Mouse (Mus musculus) limb, embryonic 14.5 days (tissue): ENCODE measurements around the gene Clip4. TPM values are rescaled to one million over a fixed set of nuclear protein-coding genes. Genes with fewer than 3 reads are reported as not detected.

Source experiments
- ATAC-seq: fragments of 200-750 bp; cut with Nextera tagmentation; 2 replicates; pipeline ENCODE4 v1.8.0; 2017; ENCODE audit warnings: low read depth, moderate number of reproducible peaks, moderate TSS enrichment; ENCODE audit not compliant: low FRiP score
- DNase-seq: peaks from one replicate; pipeline ENCODE4 v3.0.0-alpha.2; 2015; ENCODE audit warnings: low spot score
- H3K27ac ChIP-seq: fragments of 300-500 bp; sonication (generic); replicated peaks from 2 replicates; pipeline ENCODE4 v1.5.1; 2014; ENCODE audit warnings: low read depth, mild to moderate bottlenecking, low read length, moderate library complexity, mixed read lengths
- H3K27me3 ChIP-seq: fragments of 300-500 bp; sonication (generic); 2 replicates; pipeline ENCODE4 v1.6.1; 2014; ENCODE audit warnings: low read length, mixed read lengths; ENCODE audit not compliant: control insufficient read depth, insufficient read depth
- H3K36me3 ChIP-seq: fragments of 300-500 bp; sonication (generic); 2 replicates; pipeline ENCODE4 v1.6.1; 2014; ENCODE audit warnings: mild to moderate bottlenecking, low read length, moderate library complexity, mixed read lengths; ENCODE audit not compliant: control insufficient read depth, insufficient read depth
- H3K4me1 ChIP-seq: fragments of 300-500 bp; sonication (generic); 2 replicates; pipeline ENCODE4 v1.6.1; 2014; ENCODE audit warnings: antibody characterized with exemption, low read length, mixed read lengths; ENCODE audit not compliant: control insufficient read depth, insufficient read depth
- H3K4me2 ChIP-seq: fragments of 300-500 bp; sonication (generic); replicated peaks from 2 replicates; pipeline ENCODE4 v1.6.1; 2014; ENCODE audit warnings: low read depth, mild to moderate bottlenecking, low read length, moderate library complexity; ENCODE audit not compliant: severe bottlenecking
- H3K4me3 ChIP-seq: fragments of 300-500 bp; sonication (generic); replicated peaks from 2 replicates; pipeline ENCODE4 v1.5.1; 2014; ENCODE audit warnings: low read length
- H3K9ac ChIP-seq: fragments of 300-500 bp; sonication (generic); 2 replicates; pipeline ENCODE4 v1.6.1; 2014; ENCODE audit warnings: mild to moderate bottlenecking, low read depth, low read length, moderate library complexity; ENCODE audit not compliant: severe bottlenecking
- H3K9me3 ChIP-seq: fragments of 300-500 bp; sonication (generic); 2 replicates; pipeline ENCODE4 v1.6.1; 2016; ENCODE audit warnings: low read length; ENCODE audit not compliant: control insufficient read depth
- POLR2A ChIP-seq: fragments of 200-500 bp; IDR thresholded peaks from 2 replicates; pipeline ENCODE4 v1.8.0; 2012; ENCODE audit warnings: inconsistent platforms, mild to moderate bottlenecking, moderate library complexity, borderline replicate concordance; ENCODE audit not compliant: insufficient read depth, insufficient read length; ENCODE audit errors: extremely low read depth
- WGBS: fragments of 180-500 bp; shearing (Covaris S2); extraction: QIAGEN DNeasy Blood & Tissue Kit; methylation state at CpG from one replicate; pipeline ENCODE4 v1.1.7; 2014; 5-methylcytosine and 5-hydroxymethylcytosine counted together
- polyA plus RNA-seq, 2 experiments: library from polyadenylated mRNA; depleted of rRNA in 1 of 2; stranded (reverse) in 1 of 2; unstranded in 1 of 2; fragments of >200 nt; fragmentation: Nextera tagmentation in 1 of 2; extraction: Ambion mirVana in 1 of 2; gene quantifications; 2 replicates each; pipeline versions ENCODE4 v1.2.1 to v1.2.3; 2012 to 2014

Gene Clip4
- polyA plus RNA-seq, 2 experiments, result 9.0 to 14.7 TPM

- DNase-seq (no peak), ATAC-seq (no peak)
- Histone ChIP-seq H3K27ac (no peak overlapping the region), H3K27me3 (no peaks in the 10 kb centered on the region), H3K9me3 (no peaks in the 10 kb centered on the region), H3K4me3 (no peak overlapping the region), H3K4me1 (no peaks in the 10 kb centered on the region), H3K36me3 (no peaks in the 10 kb centered on the region), H3K9ac (no peak overlapping the region), H3K4me2 (no peak overlapping the region)
- 44% methylated on average over 6 of the region's 6 CpGs for WGBS
- TF ChIP-seq POLR2A, result no peak
These were observed 1.3 kb downstream of the Clip4 start for GRCm38 (mm10) chr17:71769564-71769963.

DNA sequence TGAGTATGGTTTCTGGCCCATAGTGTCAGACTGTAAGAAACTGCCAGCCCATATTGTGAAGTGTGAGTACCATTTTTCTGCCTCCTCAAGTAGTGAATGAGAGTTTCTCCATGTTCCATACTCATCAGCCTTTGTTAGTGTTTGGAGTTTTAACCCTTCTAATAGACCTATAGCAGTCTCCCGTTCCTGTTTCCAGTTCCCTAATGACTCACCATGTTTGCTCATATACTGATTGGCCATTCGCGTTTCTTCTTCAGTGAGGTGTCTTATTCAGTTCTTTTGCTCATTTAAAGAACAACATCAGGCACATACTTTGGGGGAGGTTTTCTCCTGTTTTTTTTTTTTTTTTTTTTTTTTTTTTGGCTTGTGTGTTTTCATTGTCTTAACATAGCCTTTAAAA is 2.4 kb downstream of the Clip4 start:
- WGBS, result 89% methylated on average over 3 of the region's 3 CpGs
- TF ChIP-seq POLR2A, result no peak
- no peaks in the 10 kb centered on the region for H3K27me3 ChIP-seq

DNA sequence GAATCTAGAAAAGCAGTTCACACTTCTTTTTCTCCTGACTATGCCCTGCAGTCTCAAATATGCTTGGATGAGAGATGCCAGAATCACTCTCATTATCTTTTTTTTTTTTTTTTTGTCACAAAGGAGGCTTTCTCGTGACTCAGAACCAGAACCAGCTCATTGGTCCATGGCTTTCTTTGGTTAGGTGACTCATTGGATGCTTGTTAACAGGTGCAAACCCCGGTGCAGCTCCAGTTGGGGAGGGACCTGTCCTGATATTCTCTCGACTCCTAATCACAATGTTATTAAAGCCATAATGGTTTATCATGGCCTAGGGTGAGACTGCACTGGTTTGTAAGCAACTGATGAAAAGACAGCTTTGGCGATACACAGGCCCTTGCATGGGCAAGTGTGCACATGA is 5.9 kb downstream of the Clip4 start:
- Histone ChIP-seq H3K4me2 (no peak overlapping the region), H3K27me3 (no peaks in the 10 kb centered on the region), H3K36me3 (no peaks in the 10 kb centered on the region), H3K4me1 (no peaks in the 10 kb centered on the region), H3K9me3 (peaks cover 10% of the 10 kb centered on the region), H3K27ac (no peak overlapping the region), H3K4me3 (no peak overlapping the region), H3K9ac (no peak overlapping the region)
- DNase-seq (no peak), ATAC-seq (no peak)
- no peak for TF ChIP-seq POLR2A
- WGBS, result 67% methylated on average over 4 of the region's 4 CpGs

More for the DNA sequence above, 2.4 kb downstream of the Clip4 start:
- no peak for DNase-seq
- H3K4me2 ChIP-seq, result no peak overlapping the region
- no peak for ATAC-seq
- H3K4me3 ChIP-seq, result no peak overlapping the region
- no peaks in the 10 kb centered on the region for H3K9me3 ChIP-seq
- H3K4me1 ChIP-seq, result no peaks in the 10 kb centered on the region
- H3K36me3 ChIP-seq, result no peaks in the 10 kb centered on the region
- H3K9ac ChIP-seq, result no peak overlapping the region
- H3K27ac ChIP-seq, result no peak overlapping the region

- TF ChIP-seq POLR2A, result no peak
- ATAC-seq (no peak), DNase-seq (no peak)
These were observed 7.0 kb downstream of the Clip4 start for GRCm38 (mm10) chr17:71775279-71775678.

DNA sequence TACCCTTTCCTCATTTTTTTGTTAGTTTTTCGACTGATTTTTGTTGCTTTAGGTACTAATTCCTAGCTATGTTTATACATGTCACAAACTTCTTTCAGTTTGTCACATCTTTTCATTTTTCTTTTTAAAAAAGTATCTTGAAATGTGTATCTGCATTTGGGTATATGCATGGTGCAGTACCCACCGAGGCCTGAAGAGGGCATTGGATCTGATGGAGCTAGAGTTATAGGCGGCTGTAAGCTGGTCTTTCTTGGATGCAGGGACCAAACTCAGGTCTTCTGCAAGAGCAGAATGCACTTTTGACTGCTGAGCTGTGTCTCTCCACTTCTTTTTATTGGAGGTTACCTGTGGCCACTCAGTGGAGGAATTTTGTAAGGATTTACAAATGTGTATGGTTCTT is 10.4 kb downstream of the Clip4 start:
- Histone ChIP-seq H3K9ac (no peak overlapping the region), H3K4me3 (no peak overlapping the region), H3K36me3 (no peaks in the 10 kb centered on the region), H3K27ac (no peak overlapping the region), H3K4me1 (0 out of 2 replicates have a peak, but pooled peaks cover 11% of the 10 kb centered on the region), H3K9me3 (peaks cover 10% of the 10 kb centered on the region), H3K4me2 (no peak overlapping the region), H3K27me3 (no peaks in the 10 kb centered on the region)
- WGBS, result 73% methylated on average over 3 of the region's 3 CpGs
- no peak for DNase-seq
- no peak for ATAC-seq
- no peak for TF ChIP-seq POLR2A

More at GRCm38 (mm10) chr17:71775279-71775678, 7.0 kb downstream of the Clip4 start:
- WGBS, result 68% methylated on average over 4 of the region's 4 CpGs
- H3K4me2 ChIP-seq, result no peak overlapping the region
- no peak overlapping the region for H3K9ac ChIP-seq
- no peak overlapping the region for H3K4me3 ChIP-seq
- H3K4me1 ChIP-seq, result no peaks in the 10 kb centered on the region
- peaks cover 10% of the 10 kb centered on the region for H3K9me3 ChIP-seq
- no peak overlapping the region for H3K27ac ChIP-seq
- H3K36me3 ChIP-seq, result no peaks in the 10 kb centered on the region
- no peaks in the 10 kb centered on the region for H3K27me3 ChIP-seq

DNA sequence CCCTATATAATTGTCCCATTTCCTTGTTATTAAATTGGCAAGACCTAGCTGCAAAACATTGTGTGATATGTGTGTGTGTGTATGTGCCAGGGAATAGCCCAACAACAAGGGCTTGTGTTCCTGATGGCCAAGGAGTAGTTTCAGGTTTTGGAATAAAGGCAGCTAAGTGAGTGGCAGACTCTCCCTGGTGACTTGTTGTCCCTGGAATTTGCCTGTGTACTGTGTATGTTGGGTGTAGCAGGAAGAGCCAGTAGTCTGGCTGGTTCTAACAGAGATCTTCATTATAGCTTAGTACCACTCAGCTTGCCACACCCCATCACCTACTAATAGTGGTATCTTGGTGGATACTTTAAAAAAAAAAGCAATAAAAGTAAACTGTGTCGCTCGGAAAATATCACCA is 12.2 kb downstream of the Clip4 start:
- ATAC-seq, result no peak
- WGBS, result 36% methylated on average over 2 of the region's 2 CpGs
- no peak for DNase-seq

More for the DNA sequence above, 12.2 kb downstream of the Clip4 start:
- Histone ChIP-seq H3K4me2 (no peak overlapping the region), H3K27me3 (no peaks in the 10 kb centered on the region), H3K9ac (no peak overlapping the region), H3K4me3 (no peak overlapping the region), H3K9me3 (peaks cover 10% of the 10 kb centered on the region), H3K4me1 (0 out of 2 replicates have a peak, but pooled peaks cover 11% of the 10 kb centered on the region), H3K27ac (no peak overlapping the region), H3K36me3 (no peaks in the 10 kb centered on the region)
- TF ChIP-seq POLR2A, result no peak
